18 mouse cellular contexts compared by ENCODE assay signal in the genomic region with DNA sequence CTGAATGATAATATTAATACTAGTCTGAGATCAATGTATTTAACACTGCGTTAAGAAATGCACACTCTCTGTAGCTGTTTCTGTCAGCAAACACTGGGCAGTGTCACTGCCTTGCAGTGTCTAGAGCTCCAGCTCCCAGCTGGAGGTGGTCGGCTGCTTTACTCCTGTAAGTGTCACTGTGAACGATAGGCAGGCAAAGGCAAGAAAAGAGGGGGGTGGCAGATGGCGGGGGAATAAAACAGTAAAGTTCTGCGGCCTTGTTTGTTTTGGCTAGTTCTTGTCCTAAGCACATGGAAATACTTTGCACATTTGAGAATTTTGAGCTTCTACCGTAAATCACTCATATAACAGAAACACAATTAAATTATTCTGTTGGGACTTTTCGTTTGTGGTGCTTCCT.
DNase-seq lines count a peak whose midpoint lies in the region; ATAC-seq lines count a peak whose summit lies in the region.
"Had no signal": no experiment of that assay in that cellular context is flagged by ENCODE, and none has a peak within 500 bp of the region (broad histone marks: within the 10 kb centered on the region; RNA-seq: fewer than 3 reads in every experiment).

No protein-coding gene starts in this region.

- H3K9ac ChIP-seq in heart, embryonic 13.5 days: no peak overlapping the region
- H3K9ac ChIP-seq: embryonic facial prominence, embryonic 15.5 days; hindbrain, embryonic 13.5 days; intestine, embryonic 15.5 days; limb, embryonic 15.5 days; neural tube, embryonic 12.5 days had no signal

- H3K36me3 ChIP-seq in heart, embryonic 13.5 days: peaks cover 17% of the 10 kb centered on the region
- H3K36me3 ChIP-seq: hindbrain, embryonic 13.5 days; intestine, embryonic 15.5 days; neural tube, embryonic 12.5 days had no signal

- peak overlapping the region; percentile 1; the same call in 1 of the 2 replicates for H3K27ac ChIP-seq in heart, embryonic 13.5 days (replicated peaks)
- H3K27ac ChIP-seq: embryonic facial prominence, embryonic 15.5 days; intestine, embryonic 15.5 days; layer of hippocampus, adult 2 months; limb, embryonic 15.5 days; neural tube, embryonic 12.5 days had no signal

- H3K9me3 ChIP-seq in heart, embryonic 13.5 days: no peaks in the 10 kb centered on the region
- H3K9me3 ChIP-seq: embryonic facial prominence, embryonic 15.5 days; hindbrain, embryonic 13.5 days; intestine, embryonic 15.5 days; limb, embryonic 15.5 days; neural tube, embryonic 12.5 days had no signal

- no peak for ATAC-seq in heart, embryonic 13.5 days (ENCODE audit: extremely low read depth, insufficient number of reproducible peaks, low FRiP score, low TSS enrichment)
- ATAC-seq: intestine, embryonic 15.5 days; Patski had no signal

- intact Hi-C loops in heart, postnatal 25 days (cut with DNase I): no loop called here

- H3K4me1 ChIP-seq in heart, embryonic 13.5 days: peaks cover 21% of the 10 kb centered on the region
- H3K4me1 ChIP-seq: embryonic facial prominence, embryonic 15.5 days; hindbrain, embryonic 13.5 days; intestine, embryonic 15.5 days; limb, embryonic 15.5 days; neural tube, embryonic 12.5 days had no signal

- no peak for DNase-seq in heart, postnatal 25 days (ENCODE audit: low spot score)
- peak; percentile 32 to 59 for DNase-seq in kidney, postnatal 4 days
- no peak for DNase-seq in kidney, adult 9 months
- peak; percentile 7 for DNase-seq in brain, adult 2 months (ENCODE audit: low read depth, low spot score)
- DNase-seq in embryo, embryonic 11 days: peak; percentile 41
- DNase-seq in spleen, postnatal 4 days (ENCODE audit: low spot score in 2 of 2): no peak
- DNase-seq: adrenal gland, postnatal 25 days; cerebellum, adult 8-10 months; gastrocnemius, postnatal 36 days; thymus, adult 2 months had no signal

- H3K27me3 ChIP-seq in heart, embryonic 13.5 days (replicated peaks): no peaks in the 10 kb centered on the region
- H3K27me3 ChIP-seq: embryonic facial prominence, embryonic 15.5 days; hindbrain, embryonic 13.5 days; intestine, embryonic 15.5 days; limb, embryonic 15.5 days; neural tube, embryonic 12.5 days; Patski had no signal

- 0 out of 2 replicates have a peak overlapping the region, but pooled peaks have one; percentile 8 for H3K4me2 ChIP-seq in heart, embryonic 13.5 days
- H3K4me2 ChIP-seq: embryonic facial prominence, embryonic 15.5 days; hindbrain, embryonic 13.5 days; intestine, embryonic 15.5 days; limb, embryonic 15.5 days; neural tube, embryonic 12.5 days had no signal

- WGBS in heart, embryonic 13.5 days: 35% methylated on average over 7 of the region's 7 CpGs

- H3K4me3 ChIP-seq in heart, embryonic 13.5 days: no peak overlapping the region
- H3K4me3 ChIP-seq: embryonic facial prominence, embryonic 15.5 days; hindbrain, embryonic 13.5 days; intestine, embryonic 15.5 days; layer of hippocampus, adult 2 months; limb, embryonic 15.5 days; neural tube, embryonic 12.5 days had no signal

Comparison
In these comparisons a context has a peak if more than half of its experiments do, and no peak if none do; other contexts are left out.
1. DNase-seq: peak in kidney, postnatal 4 days (2 of 2), brain, adult 2 months (single experiment) and embryo, embryonic 11 days (single experiment); none in heart, postnatal 25 days (single experiment), kidney, adult 9 months (single experiment) and spleen, postnatal 4 days (0 of 2).